Mouse (Mus musculus) heart, postnatal 0 days (tissue): ENCODE results near the gene Hirip3. TPM values are rescaled to one million over a fixed set of nuclear protein-coding genes. Genes with fewer than 3 reads are reported as not detected.
A peak's percentile ranks its signal among the peaks of the same experiment; 100 is the strongest.

Experiments used
- ATAC-seq: fragments of 200-750 bp; cut with Nextera tagmentation; 2 replicates; pipeline ENCODE4 v1.8.0; 2017; ENCODE audit warnings: low read depth, moderate number of reproducible peaks, moderate library complexity; ENCODE audit not compliant: insufficient read depth
- DNase-seq: peaks from one replicate; pipeline ENCODE4 v3.0.0-alpha.2; 2016; ENCODE audit warnings: low spot score
- H3K27ac ChIP-seq: fragments of 300-500 bp; sonication (generic); 2 replicates; pipeline ENCODE4 v1.5.1; 2014; ENCODE audit warnings: low read depth, mild to moderate bottlenecking
- H3K27me3 ChIP-seq: fragments of 300-500 bp; sonication (generic); 2 replicates; pipeline ENCODE4 v1.6.1; 2014; ENCODE audit warnings: low read length, mixed read lengths; ENCODE audit not compliant: control insufficient read depth, insufficient read depth
- H3K36me3 ChIP-seq: fragments of 300-500 bp; sonication (generic); replicated peaks from 2 replicates; pipeline ENCODE4 v1.6.1; 2014; ENCODE audit warnings: low read length, mixed read lengths; ENCODE audit not compliant: control insufficient read depth, insufficient read depth
- H3K4me1 ChIP-seq: fragments of 300-500 bp; sonication (generic); 2 replicates; pipeline ENCODE4 v1.6.1; 2014; ENCODE audit warnings: antibody characterized with exemption; ENCODE audit not compliant: control insufficient read depth, insufficient read depth
- H3K4me2 ChIP-seq: fragments of 300-500 bp; sonication (generic); 2 replicates; pipeline ENCODE4 v1.6.1; 2014; ENCODE audit warnings: low read depth, mild to moderate bottlenecking, low read length, moderate library complexity
- H3K4me3 ChIP-seq: fragments of 300-500 bp; sonication (generic); 2 replicates; pipeline ENCODE4 v1.5.1; 2014; ENCODE audit warnings: low read depth, low read length
- H3K9ac ChIP-seq: fragments of 300-500 bp; sonication (generic); replicated peaks from 2 replicates; pipeline ENCODE4 v1.6.1; 2014; ENCODE audit warnings: low read depth, low read length, mixed read lengths
- H3K9me3 ChIP-seq: fragments of 300-500 bp; sonication (generic); replicated peaks from 2 replicates; pipeline ENCODE4 v1.6.1; 2016; ENCODE audit warnings: low read length; ENCODE audit not compliant: control insufficient read depth
- CTCF ChIP-seq: IDR thresholded peaks from 2 replicates; pipeline ENCODE4 v1.5.1; 2016; ENCODE audit warnings: antibody characterized with exemption, control low read depth, low read depth
- EP300 ChIP-seq: IDR thresholded peaks from 2 replicates; pipeline ENCODE4 v1.6.1; 2016; ENCODE audit warnings: antibody characterized with exemption, low read depth
- WGBS: fragments of 180-500 bp; shearing (Covaris S2); extraction: QIAGEN DNeasy Blood & Tissue Kit; methylation state at CpG from one replicate; pipeline ENCODE4 v1.1.7; 2014; 5-methylcytosine and 5-hydroxymethylcytosine counted together
- polyA plus RNA-seq: library from polyadenylated mRNA; unstranded; fragments of >200 nt; fragmentation: Nextera tagmentation; extraction: Ambion mirVana; gene quantifications from 2 replicates; pipeline ENCODE4 v1.2.1, GENCODE M21; 2015
- total RNA-seq: library from RNA; depleted of rRNA; stranded (reverse); fragments of >200 nt; gene quantifications from 2 replicates; pipeline ENCODE4 v1.2.3, GENCODE M21; 2014; ENCODE audit warnings: low replicate concordance

The Hirip3 gene
- total and polyA plus RNA-seq, 2 experiments from 2014 or later = 2.6 to 6.6 TPM

GRCm38 (mm10) chr7:126867534-126867933, 5.8 kb downstream of the Hirip3 start:
- Histone ChIP-seq H3K27ac (no peak overlapping the region), H3K27me3 (no peaks in the 10 kb centered on the region), H3K4me2 (no peak overlapping the region), H3K9me3 (no peaks in the 10 kb centered on the region), H3K9ac (no peak overlapping the region), H3K4me3 (no peak overlapping the region), H3K4me1 (peaks cover 7% of the 10 kb centered on the region), H3K36me3 (peaks cover 87% of the 10 kb centered on the region)
- TF ChIP-seq CTCF (no peak), EP300 (no peak)
- WGBS = 81% methylated on average over 2 of the region's 2 CpGs
- ATAC-seq (no peak), DNase-seq (no peak)

GRCm38 (mm10) chr7:126868003-126868402, 6.2 kb downstream of the Hirip3 start:
- Histone ChIP-seq H3K4me1 (0 out of 2 replicates have a peak, but pooled peaks cover 2% of the 10 kb centered on the region), H3K4me2 (no peak overlapping the region), H3K27me3 (no peaks in the 10 kb centered on the region), H3K27ac (no peak overlapping the region), H3K36me3 (peaks cover 92% of the 10 kb centered on the region), H3K4me3 (no peak overlapping the region), H3K9ac (no peak overlapping the region), H3K9me3 (no peaks in the 10 kb centered on the region)
- ATAC-seq (no peak), DNase-seq (no peak)
- TF ChIP-seq CTCF (no peak), EP300 (no peak)
- 81% methylated on average over 12 of the region's 12 CpGs for WGBS

- TF ChIP-seq EP300 = no peak
- TF ChIP-seq CTCF = no peak
- H3K4me3 ChIP-seq = no peak overlapping the region
- WGBS = 87% methylated on average over 23 of the region's 23 CpGs
- no peaks in the 10 kb centered on the region for H3K27me3 ChIP-seq
- peaks cover 99% of the 10 kb centered on the region for H3K36me3 ChIP-seq
- no peak for ATAC-seq
- no peak overlapping the region for H3K4me2 ChIP-seq
- H3K9me3 ChIP-seq = no peaks in the 10 kb centered on the region
- no peak overlapping the region for H3K9ac ChIP-seq
- no peaks in the 10 kb centered on the region for H3K4me1 ChIP-seq
- DNase-seq = no peak
- no peak overlapping the region for H3K27ac ChIP-seq
Measured at GRCm38 (mm10) chr7:126869780-126870519, 8.2 kb downstream of the Hirip3 start.

GRCm38 (mm10) chr7:126870520-126870891, 8.7 kb downstream of the Hirip3 start:
- no peak overlapping the region for H3K4me3 ChIP-seq
- peaks cover 100% of the 10 kb centered on the region for H3K36me3 ChIP-seq
- no peak for TF ChIP-seq EP300
- TF ChIP-seq CTCF = no peak
- no peaks in the 10 kb centered on the region for H3K27me3 ChIP-seq
- no peaks in the 10 kb centered on the region for H3K9me3 ChIP-seq
- no peak overlapping the region for H3K27ac ChIP-seq
- H3K4me1 ChIP-seq = no peaks in the 10 kb centered on the region
- H3K9ac ChIP-seq = no peak overlapping the region
- no peak overlapping the region for H3K4me2 ChIP-seq
- ATAC-seq (no peak), DNase-seq (no peak)
- WGBS = 93% methylated on average over 2 of the region's 2 CpGs

GRCm38 (mm10) chr7:126877239-126877638, 15.5 kb downstream of the Hirip3 start:
- peaks cover 11% of the 10 kb centered on the region; the same call in 1 of the 2 replicates for H3K4me1 ChIP-seq
- WGBS = 94% methylated on average over 1 of the region's 1 CpGs
- ATAC-seq = no peak
- H3K27me3 ChIP-seq = no peaks in the 10 kb centered on the region
- H3K4me2 ChIP-seq = no peak overlapping the region
- no peak overlapping the region for H3K27ac ChIP-seq
- TF ChIP-seq CTCF (no peak), EP300 (no peak)
- no peak overlapping the region for H3K4me3 ChIP-seq
- DNase-seq = no peak
- no peak overlapping the region for H3K9ac ChIP-seq
- peaks cover 83% of the 10 kb centered on the region for H3K36me3 ChIP-seq
- no peaks in the 10 kb centered on the region for H3K9me3 ChIP-seq

GRCm38 (mm10) chr7:126881040-126881439, 19.3 kb downstream of the Hirip3 start:
- Histone ChIP-seq H3K9me3 (no peaks in the 10 kb centered on the region), H3K4me2 (peak overlapping the region; percentile 97), H3K4me1 (peaks cover 24% of the 10 kb centered on the region; the same call in 1 of the 2 replicates), H3K27ac (peak overlapping the region; percentile 96), H3K27me3 (no peaks in the 10 kb centered on the region), H3K36me3 (peaks cover 45% of the 10 kb centered on the region), H3K9ac (no peak overlapping the region; the same call in 1 of the 2 replicates), H3K4me3 (peak overlapping the region; percentile 93; the same call in 1 of the 2 replicates)
- WGBS = 61% methylated on average over 6 of the region's 6 CpGs
- TF ChIP-seq EP300 (peak; percentile 82; the same call in 1 of the 2 replicates), CTCF (no peak)
- DNase-seq (peak; percentile 43), ATAC-seq (no peak)
